Mouse (Mus musculus) bone marrow, adult 2 months (tissue): ENCODE measurements around the gene Brpf3. TPM values are rescaled to one million over a fixed set of nuclear protein-coding genes. Genes with fewer than 3 reads are reported as not detected.
A peak's percentile ranks its signal among the peaks of the same experiment; 100 is the strongest.

Source experiments
- H3K27ac ChIP-seq: fragments of 200-500 bp; 2 replicates; pipeline ENCODE4 v1.5.1; 2012; ENCODE audit warnings: low read depth, mild to moderate bottlenecking, control low read depth, inconsistent platforms, low read length; ENCODE audit not compliant: control insufficient read depth, poor library complexity, insufficient read depth
- H3K4me1 ChIP-seq: fragments of 200-500 bp; 2 replicates; pipeline ENCODE4 v1.6.1; 2011; ENCODE audit warnings: low read length; ENCODE audit not compliant: control insufficient read depth, insufficient read depth
- H3K4me3 ChIP-seq: fragments of 200-500 bp; replicated peaks from 2 replicates; pipeline ENCODE3; 2011; ENCODE audit warnings: mild to moderate bottlenecking, low read depth, low read length, control low read depth; ENCODE audit not compliant: control insufficient read depth
- CTCF ChIP-seq: fragments of 200-500 bp; IDR thresholded peaks from 2 replicates; pipeline ENCODE4 v1.5.1; 2011; ENCODE audit warnings: low read length, control low read depth; ENCODE audit not compliant: control insufficient read depth, insufficient read depth
- POLR2A ChIP-seq: fragments of 200-500 bp; IDR thresholded peaks from 2 replicates; pipeline ENCODE4 v1.6.1; 2011; ENCODE audit warnings: low read depth, mild to moderate bottlenecking, control low read depth, low read length, borderline replicate concordance; ENCODE audit not compliant: control insufficient read depth
- WGBS: fragments of 180-500 bp; shearing (Covaris S2); methylation state at CpG from one replicate; pipeline ENCODE4 v1.1.7; 2018; 5-methylcytosine and 5-hydroxymethylcytosine counted together
- polyA plus RNA-seq: library from polyadenylated mRNA; stranded (reverse); fragments of >200 nt; gene quantifications from 2 replicates; pipeline ENCODE4 v1.2.4, GENCODE M21; 2011; ENCODE audit warnings: low replicate concordance; ENCODE audit not compliant: missing spikeins, insufficient read depth, insufficient read length

The Brpf3 gene
- polyA plus RNA-seq, 1 experiment, result 133 TPM

- 95% methylated on average over 25 of the region's 25 CpGs for WGBS
- Histone ChIP-seq H3K4me1 (no peaks in the 10 kb centered on the region), H3K4me3 (no peak overlapping the region), H3K27ac (no peak overlapping the region)
- TF ChIP-seq CTCF (no peak), POLR2A (no peak)
Measured at GRCm38 (mm10) chr17:28816875-28817811, 16.3 kb downstream of the Brpf3 start.

DNA sequence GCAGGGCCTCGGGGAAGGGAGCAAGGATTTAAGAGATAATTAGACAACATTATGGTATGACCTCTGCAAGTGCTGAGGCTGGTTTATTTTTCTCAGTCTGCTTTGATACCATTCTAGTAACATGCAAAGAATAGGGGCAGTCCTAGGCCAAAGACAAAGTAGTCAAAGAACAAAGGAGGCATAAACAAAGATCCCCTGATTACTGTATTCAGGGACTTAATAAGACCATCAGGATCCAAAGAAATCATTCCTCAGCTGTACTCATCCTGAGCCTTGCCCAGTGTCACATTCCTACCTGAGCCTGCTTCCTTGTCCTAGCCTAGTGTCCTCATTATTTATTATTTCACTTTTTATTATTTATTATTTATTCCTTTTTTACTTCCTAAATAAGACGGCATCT is 19.3 kb downstream of the Brpf3 start:
- WGBS, result 91% methylated on average over 2 of the region's 2 CpGs
- Histone ChIP-seq H3K4me1 (peaks cover 3% of the 10 kb centered on the region; the same call in 1 of the 2 replicates), H3K27ac (no peak overlapping the region), H3K4me3 (no peak overlapping the region)
- TF ChIP-seq CTCF (no peak), POLR2A (no peak)

- no peak for TF ChIP-seq CTCF
- TF ChIP-seq POLR2A, result peak; percentile 86
- peaks cover 5% of the 10 kb centered on the region; the same call in 1 of the 2 replicates for H3K4me1 ChIP-seq
- peak overlapping the region; percentile 68 for H3K4me3 ChIP-seq
- 71% methylated on average over 13 of the region's 13 CpGs for WGBS
- H3K27ac ChIP-seq, result peak overlapping the region; percentile 92
Measured at GRCm38 (mm10) chr17:28823004-28823745, 22.3 kb downstream of the Brpf3 start.

GRCm38 (mm10) chr17:28823749-28824148 is 22.9 kb downstream of the Brpf3 start:
- H3K4me1 ChIP-seq, result peaks cover 6% of the 10 kb centered on the region; the same call in 1 of the 2 replicates
- 85% methylated on average over 11 of the region's 11 CpGs for WGBS
- H3K27ac ChIP-seq, result peak overlapping the region; percentile 91
- no peak for TF ChIP-seq CTCF
- no peak for TF ChIP-seq POLR2A
- H3K4me3 ChIP-seq, result peak overlapping the region; percentile 68

DNA sequence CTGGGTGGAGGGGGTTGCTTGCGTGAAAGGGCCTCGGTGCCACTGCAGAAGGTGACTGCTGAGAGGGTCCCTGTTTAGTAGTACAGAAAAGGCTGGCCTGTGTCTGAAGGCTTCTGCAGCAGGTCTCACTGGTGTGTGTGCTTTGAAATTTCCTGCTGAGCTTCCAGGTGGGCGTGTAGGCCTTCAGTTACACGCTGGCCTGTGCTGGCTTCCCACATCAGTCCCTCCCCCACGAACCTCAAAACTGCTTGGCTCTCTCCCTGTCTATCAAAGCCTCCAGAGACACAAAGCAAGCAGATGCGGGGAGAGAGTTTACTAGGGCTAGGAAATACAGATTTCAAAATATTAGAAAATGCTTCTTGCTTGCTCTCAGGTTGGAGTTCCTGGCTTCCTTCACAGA is 24.0 kb downstream of the Brpf3 start:
- TF ChIP-seq POLR2A (no peak), CTCF (no peak)
- Histone ChIP-seq H3K4me3 (peak overlapping the region; percentile 68), H3K27ac (peak overlapping the region; percentile 28; the same call in 1 of the 2 replicates), H3K4me1 (peaks cover 6% of the 10 kb centered on the region; the same call in 1 of the 2 replicates)
- 77% methylated on average over 6 of the region's 6 CpGs for whole genome bisulfite sequencing

DNA sequence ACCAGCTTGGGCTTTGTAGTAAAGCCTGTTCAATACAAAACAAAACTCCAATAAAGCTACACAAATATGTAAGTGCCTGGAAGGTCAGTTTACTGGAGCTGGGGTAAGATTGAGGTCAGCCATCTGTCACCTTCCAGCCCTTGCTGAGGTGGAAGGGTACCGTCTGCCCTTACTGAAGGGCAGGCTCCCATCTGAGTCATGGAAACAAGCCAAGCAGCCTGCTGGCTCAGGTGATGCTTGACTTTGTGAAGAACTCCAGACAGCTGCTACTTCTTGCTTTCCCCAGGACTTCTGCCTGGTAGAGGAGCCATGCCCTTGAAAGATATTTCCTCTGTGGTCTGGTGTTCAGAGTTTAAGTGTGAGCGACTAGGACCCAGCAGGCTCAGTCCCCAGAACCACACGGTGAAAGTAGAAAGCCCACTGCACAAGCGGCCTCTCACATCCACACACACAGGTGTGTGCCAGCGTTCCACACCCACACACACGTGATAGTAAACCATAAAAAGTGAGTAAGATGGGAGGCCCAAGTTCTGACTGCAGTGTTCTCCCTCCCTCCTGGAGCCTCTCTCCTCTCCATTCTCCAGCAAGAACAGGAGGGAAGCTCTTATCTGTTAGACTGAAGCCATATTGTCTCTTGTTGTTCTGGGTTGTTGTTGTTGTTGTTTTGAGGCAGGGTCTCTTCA is 24.6 kb downstream of the Brpf3 start:
- Histone ChIP-seq H3K4me1 (peaks cover 6% of the 10 kb centered on the region; the same call in 1 of the 2 replicates), H3K27ac (no peak overlapping the region), H3K4me3 (peak overlapping the region; percentile 48)
- 87% methylated on average over 6 of the region's 6 CpGs for WGBS
- no peak for TF ChIP-seq POLR2A
- no peak for TF ChIP-seq CTCF

DNA sequence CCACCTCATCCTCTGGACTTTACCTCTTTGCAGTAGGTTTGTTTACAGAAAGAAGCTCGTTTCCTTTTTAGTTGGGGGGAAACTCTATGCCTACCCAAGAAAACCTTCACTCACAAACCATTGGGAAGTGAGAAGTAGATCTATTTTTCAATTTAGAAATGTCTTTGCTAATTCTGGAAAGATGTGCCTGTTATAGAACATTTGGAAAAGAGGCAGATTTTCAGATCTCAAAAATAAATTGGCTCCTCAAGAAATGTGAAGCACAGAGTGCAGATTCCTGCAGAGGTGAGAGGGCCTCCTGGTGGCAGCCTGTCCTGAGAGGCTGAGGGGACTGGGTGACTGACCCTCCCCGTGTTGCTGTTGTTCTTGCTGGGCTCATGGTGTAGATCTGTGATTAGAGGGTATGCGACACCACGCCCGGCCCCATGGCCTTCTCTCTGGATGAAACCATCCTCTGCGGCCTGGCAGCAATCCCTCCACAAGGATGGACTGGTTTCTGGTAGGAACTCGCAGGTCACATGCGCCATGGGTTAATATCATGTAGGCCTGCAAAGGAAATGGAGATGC is 26.9 kb downstream of the Brpf3 start:
- TF ChIP-seq POLR2A (no peak), CTCF (no peak)
- 84% methylated on average over 8 of the region's 8 CpGs for WGBS
- peaks cover 4% of the 10 kb centered on the region; the same call in 1 of the 2 replicates for H3K4me1 ChIP-seq
- no peak overlapping the region for H3K4me3 ChIP-seq
- peak overlapping the region; percentile 87 for H3K27ac ChIP-seq

DNA sequence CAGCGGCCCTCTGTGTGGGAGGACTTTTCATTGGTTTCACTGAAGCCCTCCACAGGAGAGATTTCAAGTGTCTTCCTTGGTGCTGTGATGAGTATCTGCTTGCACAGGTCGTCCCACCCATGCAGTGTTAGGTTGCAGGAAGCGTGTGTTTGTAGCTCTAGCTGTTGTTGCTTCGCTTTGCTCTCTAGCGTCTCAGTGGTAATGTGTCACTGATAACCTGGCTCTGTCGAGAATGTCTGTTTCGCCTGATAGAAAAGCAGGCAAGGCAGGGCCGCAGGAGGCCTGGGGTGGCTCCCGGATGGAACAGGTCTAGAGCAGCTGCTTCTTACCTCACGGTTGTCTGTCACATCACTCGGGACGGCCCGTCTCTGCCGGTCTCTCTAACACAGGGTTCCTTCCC is 28.2 kb downstream of the Brpf3 start:
- Histone ChIP-seq H3K4me3 (peak overlapping the region; percentile 31), H3K4me1 (peaks cover 3% of the 10 kb centered on the region; the same call in 1 of the 2 replicates), H3K27ac (peak overlapping the region; percentile 87)
- 67% methylated on average over 14 of the region's 14 CpGs for WGBS
- TF ChIP-seq POLR2A, result no peak
- no peak for TF ChIP-seq CTCF
